Mouse (Mus musculus) testis, adult 2 months (tissue): ENCODE data around the gene Cyp26b1.

Experiments
- CTCF ChIP-seq: fragments of 200-500 bp; IDR thresholded peaks from 2 replicates; pipeline ENCODE4 v1.5.1; 2012; ENCODE audit warnings: low read depth, mild to moderate bottlenecking, inconsistent platforms, low read length, moderate library complexity; ENCODE audit not compliant: control insufficient read depth, insufficient read depth, insufficient replicate concordance
- POLR2A ChIP-seq: fragments of 200-500 bp; IDR thresholded peaks from 2 replicates; pipeline ENCODE4 v1.6.1; 2012; ENCODE audit warnings: low read depth, mild to moderate bottlenecking, inconsistent platforms, low read length, moderate library complexity; ENCODE audit not compliant: control insufficient read depth

- TF ChIP-seq POLR2A (no peak), CTCF (no peak)
These were observed 43.8 kb downstream of the Cyp26b1 start for GRCm38 (mm10) chr6:84549852-84550437.
